Mouse (Mus musculus) cerebellum, postnatal 25 days (tissue): ENCODE results near the gene Mettl24.

Source experiments
- DNase-seq, 2 experiments: peaks; one replicate each; pipeline ENCODE4 v3.0.0; 2021; ENCODE audit warnings: mixed read lengths in 2 of 2

Gene Mettl24

GRCm38 (mm10) chr10:40683092-40683867, at the start of gene Mettl24:
Mettl24 (plus strand) TSS chr10:40683282.
- DNase-seq = peak; percentile 81 to 88

- no peak for DNase-seq
These were observed 45.8 kb upstream of the Mettl24 start for GRCm38 (mm10) chr10:40637331-40637730.

GRCm38 (mm10) chr10:40638276-40638675, 44.8 kb upstream of the Mettl24 start:
- DNase-seq = peak; percentile 77 to 78

- peak; percentile 52 to 54 for DNase-seq
These were observed 44.0 kb upstream of the Mettl24 start for GRCm38 (mm10) chr10:40638823-40639819.

GRCm38 (mm10) chr10:40640406-40640805, 42.7 kb upstream of the Mettl24 start:
- no peak for DNase-seq

- peak; percentile 67 to 75 for DNase-seq
These were observed 41.2 kb upstream of the Mettl24 start for GRCm38 (mm10) chr10:40641901-40642300.

GRCm38 (mm10) chr10:40643126-40643525, 40.0 kb upstream of the Mettl24 start:
- no peak for DNase-seq

- DNase-seq = no peak
These were observed 38.6 kb upstream of the Mettl24 start for GRCm38 (mm10) chr10:40644456-40644855.

- DNase-seq = no peak
These were observed 37.7 kb upstream of the Mettl24 start for GRCm38 (mm10) chr10:40645346-40645745.

GRCm38 (mm10) chr10:40648776-40649175, 34.3 kb upstream of the Mettl24 start:
- DNase-seq = no peak

GRCm38 (mm10) chr10:40649634-40650033, 33.4 kb upstream of the Mettl24 start:
- DNase-seq = no peak

GRCm38 (mm10) chr10:40651676-40652075, 31.4 kb upstream of the Mettl24 start:
- no peak for DNase-seq

- no peak for DNase-seq
These were observed 17.8 kb upstream of the Mettl24 start for GRCm38 (mm10) chr10:40665270-40665669.

- no peak for DNase-seq
These were observed 16.1 kb upstream of the Mettl24 start for GRCm38 (mm10) chr10:40666943-40667342.

- DNase-seq = no peak
These were observed 14.4 kb upstream of the Mettl24 start for GRCm38 (mm10) chr10:40668640-40669039.

GRCm38 (mm10) chr10:40672587-40673296, 10.3 kb upstream of the Mettl24 start:
- no peak for DNase-seq

- DNase-seq = no peak
These were observed 9.8 kb upstream of the Mettl24 start for GRCm38 (mm10) chr10:40673297-40673665.

GRCm38 (mm10) chr10:40674151-40674550, 8.9 kb upstream of the Mettl24 start:
- peak in 1 of 2 experiments; percentile 28 for DNase-seq

- no peak for DNase-seq
These were observed 7.2 kb upstream of the Mettl24 start for GRCm38 (mm10) chr10:40675921-40676320.

GRCm38 (mm10) chr10:40678477-40678876, 4.6 kb upstream of the Mettl24 start:
- no peak for DNase-seq

GRCm38 (mm10) chr10:40682470-40682869, 612 bp upstream of the Mettl24 start:
- DNase-seq = peak; percentile 26 to 27

GRCm38 (mm10) chr10:40683868-40684253, 779 bp downstream of the Mettl24 start:
- peak in 1 of 2 experiments; percentile 11 for DNase-seq

- DNase-seq = no peak
These were observed 1.2 kb downstream of the Mettl24 start for GRCm38 (mm10) chr10:40684326-40684725.
